Mouse (Mus musculus) stomach, embryonic 16.5 days (tissue): Measurements from ENCODE around the gene Fbxw9. TPM values are rescaled to one million over a fixed set of nuclear protein-coding genes. Genes with fewer than 3 reads are reported as not detected.

ENCODE experiments used
- ATAC-seq: fragments of 200-750 bp; cut with Nextera tagmentation; 2 replicates; pipeline ENCODE4 v1.8.0; 2017; ENCODE audit warnings: moderate number of reproducible peaks, moderate TSS enrichment; ENCODE audit not compliant: insufficient read depth, low FRiP score
- H3K27ac ChIP-seq: fragments of 300-500 bp; sonication (generic); 2 replicates; pipeline ENCODE4 v1.5.1; 2014; ENCODE audit warnings: low read length
- H3K27me3 ChIP-seq: fragments of 300-500 bp; sonication (generic); 2 replicates; pipeline ENCODE4 v1.6.1; 2014; ENCODE audit warnings: low read length, control low read depth, mixed read lengths; ENCODE audit not compliant: control insufficient read depth, insufficient read depth
- H3K36me3 ChIP-seq: fragments of 300-500 bp; sonication (generic); 2 replicates; pipeline ENCODE4 v1.6.1; 2014; ENCODE audit warnings: low read length; ENCODE audit not compliant: control insufficient read depth, insufficient read depth
- H3K4me1 ChIP-seq: fragments of 300-500 bp; sonication (generic); 2 replicates; pipeline ENCODE4 v1.6.1; 2014; ENCODE audit warnings: low read length, control low read depth, mixed read lengths; ENCODE audit not compliant: control insufficient read depth, insufficient read depth
- H3K4me2 ChIP-seq: fragments of 300-500 bp; sonication (generic); 2 replicates; pipeline ENCODE4 v1.6.1; 2014; ENCODE audit warnings: low read depth, low read length, mixed read lengths
- H3K4me3 ChIP-seq: fragments of 300-500 bp; sonication (generic); replicated peaks from 2 replicates; pipeline ENCODE4 v1.5.1; 2014; ENCODE audit warnings: mild to moderate bottlenecking, low read length
- H3K9ac ChIP-seq: fragments of 300-500 bp; sonication (generic); 2 replicates; pipeline ENCODE4 v1.6.1; 2014; ENCODE audit warnings: low read length
- H3K9me3 ChIP-seq: fragments of 300-500 bp; sonication (generic); replicated peaks from 2 replicates; pipeline ENCODE4 v1.6.1; 2016; ENCODE audit warnings: low read length, control low read depth; ENCODE audit not compliant: control insufficient read depth
- WGBS: fragments of 180-500 bp; shearing (Covaris S2); extraction: QIAGEN DNeasy Blood & Tissue Kit; methylation state at CpG from one replicate; pipeline ENCODE4 v1.1.7; 2014; 5-methylcytosine and 5-hydroxymethylcytosine counted together
- microRNA-seq: library from miRNA; unstranded; fragments of <30 nt; microRNA quantifications from one replicate; pipeline ENCODE4, GENCODE M21; 2016
- polyA plus RNA-seq: library from polyadenylated mRNA; unstranded; fragments of >200 nt; fragmentation: Nextera tagmentation; extraction: Ambion mirVana; gene quantifications from 2 replicates; pipeline ENCODE4 v1.2.1, GENCODE M21; 2015

Gene Fbxw9
- polyA plus RNA-seq, 1 experiment from 2014 or later: 28.1 TPM

DNA sequence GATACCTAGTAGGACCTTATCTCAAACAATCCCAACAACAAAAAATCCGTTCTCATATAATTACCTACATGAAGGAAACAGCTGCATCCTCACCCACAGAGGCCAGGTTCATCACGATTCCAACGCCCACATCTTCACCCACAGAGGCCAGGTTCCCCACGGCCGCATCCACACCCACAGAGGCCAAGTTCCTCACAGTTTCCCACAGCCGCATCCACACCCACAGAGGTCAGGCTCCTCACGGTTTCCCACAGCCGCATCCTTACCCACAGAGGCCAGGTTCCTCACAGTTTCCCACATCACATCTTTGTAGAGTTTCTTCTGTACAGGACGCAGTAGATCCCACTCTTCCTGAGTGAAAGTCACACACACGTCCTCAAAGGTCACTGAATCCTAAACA is 53.4 kb downstream of the Fbxw9 start:
- ATAC-seq: no peak
- H3K36me3 ChIP-seq: peaks cover 27% of the 10 kb centered on the region
- H3K9me3 ChIP-seq: peaks cover 7% of the 10 kb centered on the region; the same call in 1 of the 2 replicates
- 94% methylated on average over 10 of the region's 10 CpGs for WGBS
- no peak overlapping the region for H3K27ac ChIP-seq
- no peak overlapping the region for H3K4me3 ChIP-seq
- no peaks in the 10 kb centered on the region for H3K27me3 ChIP-seq
- no peaks in the 10 kb centered on the region for H3K4me1 ChIP-seq
- no peak overlapping the region for H3K4me2 ChIP-seq
- no peak overlapping the region for H3K9ac ChIP-seq

DNA sequence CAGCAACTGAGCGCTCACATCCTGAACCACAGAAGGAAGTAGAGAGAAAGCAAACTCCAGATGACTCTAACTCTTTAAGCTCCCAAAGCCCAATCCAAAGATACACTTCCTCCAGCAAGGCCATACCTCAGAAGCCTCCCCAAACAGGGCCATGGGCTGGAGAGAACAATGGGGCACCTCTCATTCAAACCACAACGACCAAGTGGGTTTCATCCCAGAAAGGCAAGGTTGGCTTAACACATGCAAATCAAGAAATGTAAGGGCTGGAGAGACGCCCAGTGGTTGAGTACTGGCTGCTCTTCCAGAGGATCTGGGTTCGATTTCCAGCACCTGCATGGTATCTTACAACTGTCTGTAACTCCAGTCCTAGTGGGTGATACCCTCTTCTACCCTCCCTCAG is 55.6 kb downstream of the Fbxw9 start:
- H3K4me1 ChIP-seq: no peaks in the 10 kb centered on the region; the same call in 1 of the 2 replicates
- no peaks in the 10 kb centered on the region; the same call in 1 of the 2 replicates for H3K9me3 ChIP-seq
- no peak for ATAC-seq
- H3K9ac ChIP-seq: no peak overlapping the region
- no peak overlapping the region for H3K4me3 ChIP-seq
- H3K4me2 ChIP-seq: no peak overlapping the region
- H3K36me3 ChIP-seq: peaks cover 17% of the 10 kb centered on the region
- no peaks in the 10 kb centered on the region for H3K27me3 ChIP-seq
- H3K27ac ChIP-seq: no peak overlapping the region
- WGBS: 82% methylated on average over 4 of the region's 4 CpGs

Small RNA genes within 50 kb of the gene (microRNA-seq; reads per million reads assigned to microRNA genes)
- 3.1 reads per million, percentile 17 among the genes with 10 or more reads in this experiment for gene Gm23388
- 1.5 reads per million for gene Mir7070

Other genes with a start within 250 kb of the Fbxw9 start
- 6.0 and 7.2 TPM in 2 replicates for gene Dand5, start 237.2 kb upstream of the Fbxw9 start, polyA plus RNA-seq
- gene Gadd45gip1, start 228.5 kb upstream of the Fbxw9 start, polyA plus RNA-seq: 42.0 and 49.5 TPM in 2 replicates
- gene Rad23a, start 219.4 kb upstream of the Fbxw9 start, polyA plus RNA-seq: 106 and 122 TPM in 2 replicates
- 1,028 and 1,118 TPM in 2 replicates for gene Calr, start 213.1 kb upstream of the Fbxw9 start, polyA plus RNA-seq
- gene Farsa, start 203.1 kb upstream of the Fbxw9 start, polyA plus RNA-seq: 85.9 and 91.5 TPM in 2 replicates
- gene Syce2, start 187.9 kb upstream of the Fbxw9 start, polyA plus RNA-seq: 44.9 and 49.0 TPM in 2 replicates
- gene Gcdh, start 166.1 kb upstream of the Fbxw9 start, polyA plus RNA-seq: 41.1 and 45.8 TPM in 2 replicates
- gene Klf1, start 158.1 kb upstream of the Fbxw9 start, polyA plus RNA-seq: 15.7 and 18.4 TPM in 2 replicates
- gene Dnase2a, start 151.5 kb upstream of the Fbxw9 start, polyA plus RNA-seq: 14.0 and 14.4 TPM in 2 replicates
- 1.4 and 1.6 TPM in 2 replicates for gene Mast1, start 122.7 kb upstream of the Fbxw9 start, polyA plus RNA-seq
- 0.19 and 0.28 TPM in 2 replicates for gene Rtbdn, start 113.1 kb upstream of the Fbxw9 start, polyA plus RNA-seq
- gene Gm49661, start 90.6 kb upstream of the Fbxw9 start, polyA plus RNA-seq: not detected in 2 replicates
- 584 and 593 TPM in 2 replicates for gene Prdx2, start 90.5 kb upstream of the Fbxw9 start, polyA plus RNA-seq
- 97.5 and 108 TPM in 2 replicates for gene Rnaseh2a, start 90.3 kb upstream of the Fbxw9 start, polyA plus RNA-seq
- 21.6 and 25.8 TPM in 2 replicates for gene Junb, start 81.3 kb upstream of the Fbxw9 start, polyA plus RNA-seq
- 50.0 TPM in 2 replicates for gene Hook2, start 69.5 kb upstream of the Fbxw9 start, polyA plus RNA-seq
- 0.30 and 0.42 TPM in 2 replicates for gene Best2, start 45.5 kb upstream of the Fbxw9 start, polyA plus RNA-seq
- gene Asna1, start 34.8 kb upstream of the Fbxw9 start, polyA plus RNA-seq: 108 and 110 TPM in 2 replicates
- 63.4 and 64.0 TPM in 2 replicates for gene Trir, start 33.2 kb upstream of the Fbxw9 start, polyA plus RNA-seq
- gene Tnpo2, start 23.1 kb upstream of the Fbxw9 start, polyA plus RNA-seq: 28.6 and 31.0 TPM in 2 replicates
- gene Gm5741, start 7.9 kb downstream of the Fbxw9 start, polyA plus RNA-seq: 0.53 TPM in 1 of 2 replicates, not detected in the other
- 47.1 TPM in 2 replicates for gene Dhps, start 11.7 kb downstream of the Fbxw9 start, polyA plus RNA-seq
- gene Wdr83os, start 20.7 kb downstream of the Fbxw9 start, polyA plus RNA-seq: 116 and 131 TPM in 2 replicates
- gene Wdr83, start 21.3 kb downstream of the Fbxw9 start, polyA plus RNA-seq: 36.8 and 46.1 TPM in 2 replicates
- 59.8 and 61.3 TPM in 2 replicates for gene Man2b1, start 23.2 kb downstream of the Fbxw9 start, polyA plus RNA-seq
- gene Zfp791, start 63.0 kb downstream of the Fbxw9 start, polyA plus RNA-seq: 3.0 and 4.0 TPM in 2 replicates
- not detected in 2 replicates for gene Cks1brt, start 91.9 kb downstream of the Fbxw9 start, polyA plus RNA-seq
- not detected in 2 replicates for gene Olfr371, start 165.9 kb downstream of the Fbxw9 start, polyA plus RNA-seq
- 76.8 and 78.2 TPM in 2 replicates for gene Orc6, start 239.6 kb downstream of the Fbxw9 start, polyA plus RNA-seq
- gene Vps35, start 239.7 kb downstream of the Fbxw9 start, polyA plus RNA-seq: 154 and 159 TPM in 2 replicates